Mouse (Mus musculus) myocyte (in vitro differentiated cells): ENCODE results near the gene Gm572.

Experiments
- CEBPB ChIP-seq: IDR thresholded peaks from 2 replicates; pipeline ENCODE4 v1.6.1; 2011; ENCODE audit warnings: mild to moderate bottlenecking, moderate library complexity; ENCODE audit not compliant: poor library complexity, insufficient read depth, severe bottlenecking
- E2F4 ChIP-seq: IDR thresholded peaks from one replicate; pipeline ENCODE4 v1.6.1; 2011; ENCODE audit warnings: mild to moderate bottlenecking, control low read depth, moderate library complexity; ENCODE audit not compliant: insufficient read depth
- MAX ChIP-seq: IDR thresholded peaks from one replicate; pipeline ENCODE4 v1.6.1; 2011; ENCODE audit warnings: low read depth, mild to moderate bottlenecking, control low read depth
- POLR2A ChIP-seq: IDR thresholded peaks from one replicate; pipeline ENCODE4 v1.6.1; 2011; ENCODE audit warnings: low read depth, mild to moderate bottlenecking, control low read depth, moderate library complexity; ENCODE audit not compliant: insufficient read length
- POLR2AphosphoS2 ChIP-seq: IDR thresholded peaks from one replicate; pipeline ENCODE4 v1.6.1; 2011; ENCODE audit warnings: low read depth, control low read depth; ENCODE audit not compliant: insufficient read length
- TCF12 ChIP-seq: IDR thresholded peaks from one replicate; pipeline ENCODE4 v1.6.1; 2011; ENCODE audit warnings: mild to moderate bottlenecking, control low read depth; ENCODE audit not compliant: poor library complexity, insufficient read depth, severe bottlenecking
- TCF3 ChIP-seq: IDR thresholded peaks from one replicate; pipeline ENCODE4 v1.6.1; 2011; ENCODE audit warnings: low read depth, control low read depth; ENCODE audit not compliant: insufficient read length
- USF1 ChIP-seq: IDR thresholded peaks from one replicate; pipeline ENCODE4 v1.6.1; 2011; ENCODE audit warnings: low read depth, mild to moderate bottlenecking, control low read depth, moderate library complexity

DNA sequence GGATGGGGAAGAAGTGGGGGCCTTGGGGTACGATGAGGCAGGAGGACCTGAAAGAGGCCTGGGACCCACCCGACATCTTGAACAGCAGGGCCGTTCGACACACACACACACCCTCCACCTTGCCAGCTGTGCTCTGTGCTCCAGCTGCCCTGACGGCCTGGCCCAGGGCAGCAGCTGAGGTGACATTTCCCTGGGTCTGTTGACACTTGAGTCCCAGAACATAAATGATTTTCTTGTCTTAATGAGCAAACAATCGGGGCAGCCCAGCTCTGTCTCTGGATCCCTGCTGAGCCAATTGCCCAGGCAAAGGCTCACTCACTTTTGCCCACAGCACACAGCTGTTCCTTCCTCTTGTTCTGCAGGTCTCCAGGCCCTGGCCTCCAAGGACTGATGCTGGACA, 20.9 kb downstream of the Gm572 start:
- TF ChIP-seq USF1 (no peak), MAX (no peak), POLR2A (no peak), POLR2AphosphoS2 (no peak), E2F4 (no peak), TCF12 (no peak), CEBPB (no peak), TCF3 (no peak)
